Mouse (Mus musculus) lung, adult 2 months (tissue): ENCODE results near the gene Rnf141.

Experiments used
- CTCF ChIP-seq: fragments of 200-500 bp; IDR thresholded peaks from 2 replicates; pipeline ENCODE4 v1.5.1; 2011; ENCODE audit warnings: mild to moderate bottlenecking, low read length, control low read depth; ENCODE audit not compliant: insufficient read depth
- POLR2A ChIP-seq: fragments of 200-500 bp; IDR thresholded peaks from 2 replicates; pipeline ENCODE4 v1.6.1; 2011; ENCODE audit warnings: low read depth, mild to moderate bottlenecking, control low read depth, low read length, borderline replicate concordance; ENCODE audit errors: extremely low read depth

DNA sequence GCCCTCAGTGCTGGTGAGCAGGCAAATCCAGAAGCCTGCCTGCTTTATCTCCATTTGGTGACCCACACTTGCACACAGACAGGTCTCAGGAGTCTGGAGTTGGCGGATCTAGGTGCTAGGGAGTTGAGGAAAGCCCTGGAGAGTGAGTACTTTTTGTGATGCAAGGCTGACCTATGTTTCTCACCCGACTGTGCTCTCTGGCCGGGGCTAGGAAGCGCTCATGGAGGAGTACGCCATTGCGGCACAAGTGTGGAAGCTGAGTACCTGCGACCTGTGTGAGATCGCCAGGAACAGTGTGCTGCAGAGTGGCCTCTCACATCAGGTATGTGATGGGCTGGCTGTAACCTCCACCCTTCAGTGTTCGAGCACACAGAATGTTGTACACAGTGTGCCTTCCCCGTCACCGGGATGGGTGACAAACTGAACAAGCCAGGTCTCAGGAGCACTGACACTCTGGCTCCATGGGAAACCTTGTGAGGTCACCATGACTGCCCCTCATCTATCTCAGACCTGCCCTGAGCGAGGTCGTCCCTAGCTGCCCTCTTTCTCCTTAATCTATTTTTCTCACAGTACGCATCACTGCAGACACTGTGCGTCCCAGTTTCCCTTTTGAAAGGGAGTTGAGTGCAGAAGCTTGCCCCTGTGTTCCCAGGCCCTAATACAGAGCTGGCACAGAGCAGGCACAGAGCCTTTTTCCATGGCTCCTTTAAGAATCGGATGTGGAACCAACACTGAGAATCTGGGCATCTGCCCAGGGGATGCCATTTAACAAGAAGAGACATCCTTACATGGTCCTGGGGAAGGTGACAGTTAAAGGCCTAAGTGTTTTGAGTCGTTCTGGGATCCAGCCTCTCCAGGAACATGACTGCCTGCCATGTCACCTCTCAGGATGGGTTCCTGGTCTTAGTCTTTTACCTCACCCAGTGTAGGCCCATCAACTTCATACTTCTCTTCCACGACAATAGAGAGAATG is 34.4 kb downstream of the Rnf141 start:
- TF ChIP-seq CTCF, result no peak
- TF ChIP-seq POLR2A, result no peak
